Mouse (Mus musculus) heart, adult 11 months (tissue): ENCODE data around the gene Arnt2.
A peak's percentile ranks its signal among the peaks of the same experiment; 100 is the strongest.

Experiments used
- DNase-seq: peaks from one replicate; pipeline ENCODE4 v3.0.0; 2022

The Arnt2 gene

GRCm38 (mm10) chr7:84339186-84339585, 70.8 kb downstream of the Arnt2 start:
- DNase-seq: no peak

DNA sequence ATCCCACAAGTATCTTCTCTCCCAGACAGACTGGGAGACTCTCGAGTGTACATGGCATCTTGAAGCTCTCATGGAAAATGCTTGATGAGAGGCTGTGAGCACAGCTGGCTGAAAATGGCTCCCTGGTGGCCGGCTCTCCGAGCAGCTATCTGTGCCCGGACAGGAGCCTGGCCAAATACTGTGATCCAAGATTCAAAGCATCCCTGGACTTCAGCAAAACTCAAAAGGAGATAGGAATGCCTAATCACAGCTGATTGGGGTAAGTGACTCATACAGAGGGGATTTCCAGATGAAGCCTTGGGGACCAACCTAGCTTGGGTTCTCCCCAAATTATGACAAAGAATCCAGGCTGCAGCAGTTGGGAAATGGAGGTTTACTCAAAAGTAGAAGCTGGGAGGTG, 72.2 kb downstream of the Arnt2 start:
- peak; percentile 95 for DNase-seq

DNA sequence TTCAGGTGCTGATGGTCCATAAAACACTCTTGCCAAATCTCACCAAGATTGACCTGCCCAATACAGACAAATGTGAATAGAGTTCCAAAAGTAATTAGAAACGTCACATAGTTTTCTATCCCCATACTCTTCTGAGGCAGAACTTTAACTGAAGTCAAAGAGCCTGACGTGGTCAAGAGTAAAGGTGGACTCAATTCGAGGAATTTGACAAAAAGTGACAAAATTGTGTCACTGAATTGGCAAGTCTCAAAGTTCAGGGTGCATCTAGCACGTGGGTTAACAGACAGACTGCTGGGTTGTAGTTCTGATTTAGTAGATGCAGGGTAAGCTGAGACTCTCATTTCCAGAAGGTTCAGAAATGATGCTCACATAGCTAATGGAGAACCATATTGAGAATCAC, 73.1 kb downstream of the Arnt2 start:
- DNase-seq: no peak

- DNase-seq: no peak
Observed at GRCm38 (mm10) chr7:84336580-84336886, 73.4 kb downstream of the Arnt2 start.

GRCm38 (mm10) chr7:84335766-84336579, 74.0 kb downstream of the Arnt2 start:
- DNase-seq: no peak

GRCm38 (mm10) chr7:84333996-84334395, 76.0 kb downstream of the Arnt2 start:
- DNase-seq: no peak

- DNase-seq: no peak
Observed at GRCm38 (mm10) chr7:84332295-84333168, 77.4 kb downstream of the Arnt2 start.

- no peak for DNase-seq
Observed at GRCm38 (mm10) chr7:84329174-84329583, 80.8 kb downstream of the Arnt2 start.

DNA sequence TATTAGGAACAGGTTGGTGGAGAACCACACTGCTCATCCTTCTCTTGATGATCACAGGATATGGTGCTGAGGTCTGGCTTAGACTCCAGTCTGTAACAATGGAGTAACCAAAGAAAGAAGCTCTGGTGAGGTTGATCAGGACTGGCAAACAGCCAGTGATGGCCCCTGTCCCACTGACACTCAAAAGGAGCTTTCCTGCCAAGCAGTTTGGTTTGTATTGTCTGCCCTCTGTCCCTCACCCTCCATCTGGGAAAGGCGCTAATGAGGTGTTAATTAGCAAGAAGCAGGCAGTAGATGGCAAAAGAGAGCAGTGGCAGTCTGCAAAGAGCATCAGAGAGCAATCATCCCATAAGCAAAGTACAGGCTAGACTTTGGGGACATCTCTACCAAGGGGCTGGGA, 81.2 kb downstream of the Arnt2 start:
- no peak for DNase-seq

- DNase-seq: no peak
Observed at GRCm38 (mm10) chr7:84325570-84326328, 84.2 kb downstream of the Arnt2 start.

DNA sequence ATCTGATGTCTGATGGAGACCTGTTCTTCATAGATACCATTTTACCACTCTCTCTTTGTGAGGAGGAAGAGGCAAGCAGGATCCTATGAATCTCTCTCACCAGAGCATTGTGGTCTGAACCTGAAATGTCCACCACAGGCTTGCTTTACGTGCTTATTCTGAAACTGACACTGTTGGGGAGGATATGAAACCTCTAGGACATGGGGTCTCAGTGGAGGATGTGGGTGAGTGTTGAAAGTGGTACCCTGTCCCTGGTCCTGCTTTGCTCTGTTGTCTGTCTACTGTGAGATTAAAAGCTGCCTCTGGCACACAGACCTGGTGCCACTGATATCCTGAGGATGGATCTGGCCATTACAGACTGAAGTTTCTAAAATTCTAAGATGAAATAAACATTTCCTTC, 88.4 kb downstream of the Arnt2 start:
- peak; percentile 45 for DNase-seq

DNA sequence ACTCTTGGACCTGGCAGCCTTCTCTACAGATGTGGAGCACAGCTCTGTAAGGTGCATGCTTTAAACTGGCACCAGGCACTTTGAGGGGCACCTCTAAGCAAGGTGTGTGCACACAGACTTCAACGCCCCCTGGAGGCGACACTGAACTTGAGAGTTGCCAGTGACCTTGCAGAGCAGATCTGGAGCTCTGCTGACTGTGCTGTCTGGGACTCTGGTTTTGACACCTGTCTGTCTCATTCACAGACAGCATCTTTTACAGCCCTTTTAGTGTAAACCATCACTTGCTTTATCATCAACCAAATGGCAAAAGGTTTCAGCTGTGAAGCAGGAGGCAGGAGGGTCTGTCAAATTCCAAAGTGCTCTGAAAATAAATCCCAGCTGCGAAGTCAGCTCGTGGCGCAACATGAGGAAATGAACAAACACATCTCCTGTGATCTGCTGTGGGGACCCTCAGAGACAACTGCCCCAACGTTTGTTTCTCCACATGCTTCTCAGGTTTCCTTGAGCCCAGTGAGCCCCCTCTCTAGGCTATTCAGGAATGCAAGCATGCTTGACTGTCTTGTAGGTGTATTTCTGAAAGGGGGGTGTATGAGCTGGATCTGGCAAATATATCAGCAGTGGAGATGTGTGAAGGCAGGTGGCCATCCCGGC, 94.5 kb downstream of the Arnt2 start:
- no peak for DNase-seq

DNA sequence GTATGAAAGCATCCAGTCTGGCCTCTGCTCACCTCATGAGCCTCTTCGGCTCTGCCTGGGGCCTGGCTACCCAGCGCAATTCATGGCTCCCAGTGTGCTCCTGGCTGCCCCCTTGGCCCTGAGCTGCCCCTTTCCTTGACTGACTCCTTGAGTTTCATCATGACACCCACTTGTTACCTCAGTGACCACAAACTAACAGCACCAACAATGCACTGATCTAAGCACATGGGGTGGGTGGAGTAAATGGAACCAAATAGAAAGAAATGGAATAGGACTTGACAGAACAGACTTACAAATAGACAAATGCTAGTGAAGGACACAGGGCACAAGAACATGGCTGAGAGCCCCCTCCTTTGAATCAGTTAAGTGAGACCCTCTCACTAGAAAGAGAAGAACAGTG, 95.2 kb downstream of the Arnt2 start:
- DNase-seq: peak; percentile 77

DNA sequence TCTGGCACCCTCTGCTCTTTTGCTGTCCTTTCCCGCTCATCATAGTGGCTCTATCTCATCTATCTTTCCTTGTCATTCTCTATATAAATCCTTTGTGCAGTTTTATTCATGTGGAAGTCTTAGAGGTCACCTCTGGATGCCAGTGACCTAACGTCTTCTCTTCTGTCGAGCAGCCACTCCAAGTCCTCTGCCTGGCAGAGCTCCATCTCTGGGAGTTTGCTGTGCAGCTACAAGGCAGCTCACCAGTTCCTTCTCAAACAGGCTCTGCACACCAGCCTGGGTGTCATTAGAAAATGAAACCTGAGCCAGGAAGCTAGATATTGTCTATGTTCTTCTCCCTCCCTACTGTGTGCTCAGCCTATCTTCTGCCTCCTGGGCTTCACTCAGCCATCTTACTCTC, 98.4 kb downstream of the Arnt2 start:
- DNase-seq: no peak

DNA sequence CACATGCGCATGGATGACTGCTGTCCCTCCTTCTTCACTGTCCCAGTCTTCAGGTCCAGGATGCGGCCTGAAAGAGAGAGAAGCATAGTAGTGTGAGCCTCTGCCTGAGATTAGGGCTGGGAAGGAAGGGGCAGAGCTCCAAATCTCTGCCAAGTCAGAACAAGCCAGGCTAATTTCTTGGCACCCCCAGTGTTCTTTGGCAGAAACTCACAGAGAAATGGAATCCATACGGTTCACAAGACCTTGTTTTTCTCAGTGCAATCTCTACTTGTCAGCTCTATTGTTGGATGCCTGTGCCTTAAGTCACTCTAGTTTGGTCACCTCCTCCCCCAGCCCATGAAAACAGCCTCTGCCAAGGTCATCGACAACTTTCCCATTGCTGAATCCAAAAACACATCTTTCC, 99.1 kb downstream of the Arnt2 start:
- peak; percentile 81 for DNase-seq

GRCm38 (mm10) chr7:84307329-84307925, 102.5 kb downstream of the Arnt2 start:
- peak; percentile 76 for DNase-seq

DNA sequence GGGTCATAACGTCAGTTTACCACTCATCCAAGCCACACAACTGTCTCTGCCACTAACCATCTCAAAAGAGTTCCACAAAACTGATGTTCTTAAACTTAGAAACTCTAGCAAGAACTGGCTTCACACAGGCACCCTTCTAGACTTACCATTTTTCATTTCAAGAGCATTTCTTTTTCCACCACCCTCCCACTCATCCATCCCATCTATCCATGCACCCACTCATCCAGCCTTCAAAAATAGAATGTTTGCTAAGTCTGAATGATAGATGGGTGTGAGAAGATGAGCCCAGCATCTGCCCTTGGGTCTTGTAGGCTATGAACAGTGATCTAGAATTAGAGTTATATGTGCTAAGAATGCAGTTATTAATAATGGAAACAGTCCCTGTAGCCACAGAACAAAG, 109.7 kb downstream of the Arnt2 start:
- DNase-seq: peak; percentile 18

DNA sequence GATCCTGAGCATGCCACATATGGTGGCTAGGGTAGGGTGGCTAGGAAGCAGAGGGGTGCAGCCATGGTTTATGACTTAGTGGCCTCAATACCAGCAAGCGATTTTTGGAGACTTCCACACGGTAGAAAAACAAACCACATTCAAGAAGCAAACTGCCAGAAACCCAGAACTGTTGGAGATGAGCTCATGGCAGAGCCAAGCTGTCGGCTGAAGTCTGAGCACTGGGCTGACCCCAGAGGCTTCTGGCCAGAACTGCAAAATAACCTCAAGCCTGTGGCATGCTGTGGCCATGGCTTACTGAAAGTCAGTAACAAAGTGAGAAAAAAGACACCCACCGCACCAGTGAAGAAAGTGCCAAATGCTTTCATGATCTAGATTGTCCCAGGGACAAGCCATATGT, 110.4 kb downstream of the Arnt2 start:
- DNase-seq: peak; percentile 66

DNA sequence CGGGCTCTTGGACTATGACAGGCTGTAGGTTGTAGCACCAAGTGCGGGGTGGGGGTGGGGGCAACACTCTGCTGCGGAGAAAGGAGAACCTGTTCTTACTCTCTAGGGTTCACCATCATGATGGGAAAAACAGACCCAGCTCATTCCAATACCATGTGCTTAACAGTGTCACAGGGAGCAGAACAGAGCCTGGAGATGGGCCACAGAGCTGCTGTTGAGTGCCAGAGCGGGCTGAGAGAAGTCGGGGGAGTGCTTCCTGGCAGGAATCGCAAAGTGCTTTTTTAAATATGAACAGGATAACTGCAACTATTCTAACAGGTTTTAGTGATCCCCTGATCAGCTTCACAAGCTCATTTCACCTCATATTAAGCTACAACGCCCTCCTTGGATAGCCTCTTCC, 116.9 kb downstream of the Arnt2 start:
- DNase-seq: peak; percentile 91

- no peak for DNase-seq
Observed at GRCm38 (mm10) chr7:84287226-84287587, 122.8 kb downstream of the Arnt2 start.

GRCm38 (mm10) chr7:84286526-84287225, 123.3 kb downstream of the Arnt2 start:
- no peak for DNase-seq

DNA sequence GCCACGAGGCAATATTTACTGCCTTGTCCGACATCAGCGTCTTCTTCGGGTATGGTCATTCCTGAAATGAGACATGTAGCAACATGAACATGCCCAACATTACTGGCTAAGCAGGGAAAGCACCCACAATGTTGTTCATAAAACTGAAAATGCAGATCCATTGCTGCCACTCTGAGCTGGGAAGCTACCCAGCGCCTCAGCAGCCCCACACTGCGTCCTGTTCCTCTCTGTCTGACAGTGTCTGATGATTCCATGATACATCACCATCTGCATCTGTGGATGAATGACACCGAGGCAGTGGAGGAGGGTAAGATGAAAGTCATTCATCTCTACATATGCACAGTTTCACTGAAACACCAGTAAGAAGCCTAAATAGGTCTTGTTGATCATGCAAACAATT, 124.2 kb downstream of the Arnt2 start:
- no peak for DNase-seq
